Mouse (Mus musculus): ENCODE measurements around the gene Mia2.

GRCm38 (mm10) chr12:59164522-59164921 lies 68.9 kb downstream of the Mia2 start:
- TF ChIP-seq CTCF (IDR thresholded peaks at IDR 0.05; ENCODE audit: insufficient read depth, low read depth, low read length) (no peak), POLR2A (IDR thresholded peaks at IDR 0.05; ENCODE audit: insufficient read depth, low read depth, low read length) (no peak)

Data from olfactory bulb, adult 2 months (tissue).